In genomic region chr12:111758381-111759175, GRCm38 (mm10) we compare ENCODE assay signal across 7 mouse cellular contexts. TPM values are rescaled to one million over a fixed set of nuclear protein-coding genes. Genes with fewer than 3 reads are reported as not detected.
DNase-seq lines count a peak whose midpoint lies in the region; ATAC-seq and TF ChIP-seq lines count a peak whose summit lies in the region.

Klc1 (plus strand) TSS chr12:111758849.

- no peak for TF ChIP-seq CTCF in intestine, postnatal 0 days (IDR thresholded peaks at IDR 0.05; ENCODE audit: low read depth)
- TF ChIP-seq CTCF in small intestine, adult 2 months (IDR thresholded peaks at IDR 0.05; ENCODE audit: extremely low read depth, insufficient read length, insufficient replicate concordance, low read depth, low read length): no peak

- TF ChIP-seq POLR2A in small intestine, adult 2 months (IDR thresholded peaks at IDR 0.05; ENCODE audit: low read depth, low read length): peak; percentile 69

- 0 out of 2 replicates have a peak, but pooled peaks cover 12% of the 10 kb centered on the region for H3K36me3 ChIP-seq in intestine, postnatal 0 days (ENCODE audit: control insufficient read depth, insufficient read depth)
- peaks cover 19% of the 10 kb centered on the region for H3K36me3 ChIP-seq in limb, embryonic 10.5 days
- H3K36me3 ChIP-seq in midbrain, embryonic 12.5 days: peaks cover 11% of the 10 kb centered on the region; the same call in 1 of the 2 replicates
- H3K36me3 ChIP-seq in small intestine, adult 2 months (ENCODE audit: control insufficient read depth, insufficient read depth, low read length): peaks cover 3% of the 10 kb centered on the region

- ATAC-seq in intestine, postnatal 0 days: peak; percentile 72
- ATAC-seq in midbrain, embryonic 12.5 days (ENCODE audit: low FRiP score, low read depth): peak; percentile 81

- peak within 1 kb of the TSS; percentile 85 for H3K9ac ChIP-seq in intestine, postnatal 0 days (ENCODE audit: low read depth, low read length)
- H3K9ac ChIP-seq in midbrain, embryonic 12.5 days (replicated peaks): peak within 1 kb of the TSS; percentile 97

- under 1% methylated on average over 67 of the region's 85 CpGs for WGBS in intestine, postnatal 0 days
- WGBS in limb, embryonic 10.5 days: under 1% methylated on average over 84 of the region's 85 CpGs
- 1% methylated on average over 42 of the region's 85 CpGs for WGBS in midbrain, embryonic 12.5 days
- WGBS in small intestine, adult 2 months: under 1% methylated on average over 78 of the region's 85 CpGs

- peak within 1 kb of the TSS; percentile 100 for H3K4me2 ChIP-seq in intestine, postnatal 0 days (replicated peaks; ENCODE audit: low read depth)
- H3K4me2 ChIP-seq in midbrain, embryonic 12.5 days (replicated peaks): peak within 1 kb of the TSS; percentile 78

- no peaks in the 10 kb centered on the region for H3K9me3 ChIP-seq in intestine, postnatal 0 days (ENCODE audit: control insufficient read depth)
- H3K9me3 ChIP-seq in limb, embryonic 10.5 days (replicated peaks): no peaks in the 10 kb centered on the region
- H3K9me3 ChIP-seq in midbrain, embryonic 12.5 days: no peaks in the 10 kb centered on the region

- peak; percentile 88 for DNase-seq in adrenal gland, postnatal 10 days
- DNase-seq in embryo, embryonic 9.5 days (ENCODE audit: extremely low spot score): peak; percentile 80
- no peak for DNase-seq in gonadal fat pad, adult 2 months (ENCODE audit: low read depth)
- DNase-seq in limb, embryonic 10.5 days (ENCODE audit: low spot score): peak; percentile 87

- peaks cover 4% of the 10 kb centered on the region; the same call in 1 of the 2 replicates for H3K4me1 ChIP-seq in intestine, postnatal 0 days (replicated peaks; ENCODE audit: control insufficient read depth, insufficient read depth, low read length)
- H3K4me1 ChIP-seq in limb, embryonic 10.5 days: peaks cover 36% of the 10 kb centered on the region
- peaks cover 39% of the 10 kb centered on the region for H3K4me1 ChIP-seq in midbrain, embryonic 12.5 days
- peaks cover 14% of the 10 kb centered on the region for H3K4me1 ChIP-seq in small intestine, adult 2 months (ENCODE audit: control insufficient read depth, insufficient read depth, insufficient read length, low read length)

- no peaks in the 10 kb centered on the region for H3K27me3 ChIP-seq in intestine, postnatal 0 days (replicated peaks; ENCODE audit: control insufficient read depth, insufficient read depth, low read length)
- peaks cover 3% of the 10 kb centered on the region; the same call in 1 of the 2 replicates for H3K27me3 ChIP-seq in limb, embryonic 10.5 days (ENCODE audit: low read depth, poor library complexity, severe bottlenecking)
- H3K27me3 ChIP-seq in midbrain, embryonic 12.5 days: peaks cover 11% of the 10 kb centered on the region
- H3K27me3 ChIP-seq in small intestine, adult 2 months (ENCODE audit: control insufficient read depth, insufficient read depth, low read length): no peaks in the 10 kb centered on the region

- H3K4me3 ChIP-seq in intestine, postnatal 0 days (ENCODE audit: low read depth, low read length): peak within 1 kb of the TSS; percentile 79
- peak within 1 kb of the TSS; percentile 97 for H3K4me3 ChIP-seq in limb, embryonic 10.5 days
- peak within 1 kb of the TSS; percentile 84 for H3K4me3 ChIP-seq in midbrain, embryonic 12.5 days
- peak within 1 kb of the TSS; percentile 88 for H3K4me3 ChIP-seq in small intestine, adult 2 months (ENCODE audit: low read depth, low read length)

- H3K27ac ChIP-seq in intestine, postnatal 0 days (ENCODE audit: low read depth, low read length): peak within 1 kb of the TSS; percentile 84
- peak within 1 kb of the TSS; percentile 95 for H3K27ac ChIP-seq in limb, embryonic 10.5 days
- peak within 1 kb of the TSS; percentile 96 for H3K27ac ChIP-seq in midbrain, embryonic 12.5 days (replicated peaks)
- H3K27ac ChIP-seq in small intestine, adult 2 months (ENCODE audit: insufficient read depth, low read depth, low read length): peak within 1 kb of the TSS; percentile 81

RNA-seq across cellular contexts. Expression of gene Klc1, which starts in this region (rescaled TPM):
- total RNA-seq in adrenal gland, postnatal 10 days (2021): 100 to 1,000 TPM in 1 of 2 experiments, 10 to 100 TPM in 1; 94.0 to 133 TPM
- 47.3 and 48.2 TPM in 2 replicates for polyA plus RNA-seq in gonadal fat pad, adult 2 months (2012; rRNA removed)
- 42.9 and 45.7 TPM in 2 replicates for polyA plus RNA-seq in intestine, postnatal 0 days (2015; fragmentation: Nextera tagmentation; extraction: Ambion mirVana)
- polyA plus RNA-seq in limb, embryonic 10.5 days (2016; fragmentation: Nextera tagmentation; extraction: Ambion mirVana): 87.5 and 98.0 TPM in 2 replicates
- polyA plus RNA-seq in midbrain, embryonic 12.5 days (2016; fragmentation: Nextera tagmentation; extraction: Ambion mirVana): 382 and 402 TPM in 2 replicates
- 37.2 and 55.8 TPM in 2 replicates for polyA plus RNA-seq in small intestine, adult 2 months (2012; rRNA removed)
